In the genomic region with DNA sequence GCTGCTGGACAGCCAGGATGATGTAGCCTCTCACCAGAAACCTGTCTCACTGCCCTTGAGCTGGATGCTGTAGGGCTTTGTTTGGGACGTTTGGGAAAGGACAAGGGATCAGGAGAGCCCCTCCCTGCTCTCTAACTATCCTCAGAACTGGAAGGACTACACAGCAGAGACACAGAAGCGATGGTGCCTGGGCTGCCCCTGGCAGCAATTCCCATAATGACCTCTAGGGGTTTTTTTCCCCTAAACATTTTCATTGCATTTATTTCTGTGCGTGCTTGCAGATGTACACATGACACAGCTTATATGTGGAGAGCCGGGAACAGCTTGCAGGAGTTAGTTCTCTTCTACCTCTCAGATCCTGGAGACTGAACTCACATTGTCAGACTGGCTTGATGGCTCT, we compare ENCODE assay signal across 19 mouse cellular contexts. TPM values are rescaled to one million over a fixed set of nuclear protein-coding genes. Genes with fewer than 3 reads are reported as not detected.
DNase-seq lines count a peak whose midpoint lies in the region; ATAC-seq and TF ChIP-seq lines count a peak whose summit lies in the region.
"Had no signal": no experiment of that assay in that cellular context is flagged by ENCODE, and none has a peak within 500 bp of the region (broad histone marks: within the 10 kb centered on the region; RNA-seq: fewer than 3 reads in every experiment).

No protein-coding gene starts in this region.

- H3K4me1 ChIP-seq in midbrain, postnatal 0 days (ENCODE audit: insufficient read depth, low read length), result no peaks in the 10 kb centered on the region
- no peaks in the 10 kb centered on the region for H3K4me1 ChIP-seq in midbrain, embryonic 15.5 days
- H3K4me1 ChIP-seq: embryonic facial prominence, embryonic 13.5 days; forebrain, embryonic 10.5 days; limb, embryonic 15.5 days; neural tube, embryonic 13.5 days had no signal

- H3K4me2 ChIP-seq in midbrain, postnatal 0 days (ENCODE audit: low read depth, low read length, poor library complexity, severe bottlenecking), result no peak overlapping the region
- no peak overlapping the region for H3K4me2 ChIP-seq in midbrain, embryonic 15.5 days
- H3K4me2 ChIP-seq: embryonic facial prominence, embryonic 13.5 days; hindbrain, embryonic 14.5 days; limb, embryonic 15.5 days; neural tube, embryonic 13.5 days had no signal

- no peak for DNase-seq in layer of hippocampus, adult 2 months (ENCODE audit: low spot score in 2 of 2)
- no peak for DNase-seq in layer of hippocampus, postnatal 36 days
- DNase-seq in midbrain, postnatal 0 days (ENCODE audit: low spot score), result no peak
- no peak for DNase-seq in testis, postnatal 10 days (ENCODE audit: low spot score)
- no peak for DNase-seq in kidney, postnatal 14 days
- DNase-seq: cerebellum, adult 11-12 months; kidney, adult 2 months had no signal

- ATAC-seq in midbrain, postnatal 0 days (ENCODE audit: low FRiP score), result no peak
- no peak for ATAC-seq in midbrain, embryonic 15.5 days (replicated peaks)
- ATAC-seq in granulocyte monocyte progenitor cell, adult 5-6 weeks (replicated peaks; ENCODE audit: poor library complexity, severe bottlenecking), result peak; percentile 50
- ATAC-seq: Patski had no signal

- no peaks in the 10 kb centered on the region for H3K9me3 ChIP-seq in midbrain, postnatal 0 days (ENCODE audit: low read length)
- no peaks in the 10 kb centered on the region for H3K9me3 ChIP-seq in midbrain, embryonic 15.5 days
- H3K9me3 ChIP-seq: embryonic facial prominence, embryonic 13.5 days; forebrain, embryonic 10.5 days; limb, embryonic 15.5 days; neural tube, embryonic 13.5 days had no signal

- no peak overlapping the region for H3K9ac ChIP-seq in midbrain, postnatal 0 days (replicated peaks; ENCODE audit: low read length, poor library complexity, severe bottlenecking)
- no peak overlapping the region for H3K9ac ChIP-seq in midbrain, embryonic 15.5 days
- H3K9ac ChIP-seq: embryonic facial prominence, embryonic 13.5 days; hindbrain, embryonic 14.5 days; limb, embryonic 15.5 days; neural tube, embryonic 13.5 days had no signal

- no peaks in the 10 kb centered on the region for H3K27me3 ChIP-seq in midbrain, postnatal 0 days (ENCODE audit: insufficient read depth, low read length)
- no peaks in the 10 kb centered on the region for H3K27me3 ChIP-seq in midbrain, embryonic 15.5 days (replicated peaks)
- H3K27me3 ChIP-seq: embryonic facial prominence, embryonic 13.5 days; limb, embryonic 15.5 days; neural tube, embryonic 13.5 days; Patski had no signal

- no peaks in the 10 kb centered on the region for H3K36me3 ChIP-seq in midbrain, postnatal 0 days (ENCODE audit: insufficient read depth, low read length)
- H3K36me3 ChIP-seq in midbrain, embryonic 15.5 days (replicated peaks), result no peaks in the 10 kb centered on the region
- H3K36me3 ChIP-seq: embryonic facial prominence, embryonic 13.5 days; forebrain, embryonic 10.5 days; limb, embryonic 15.5 days; neural tube, embryonic 13.5 days had no signal

- WGBS in midbrain, postnatal 0 days, result 59% methylated on average over 4 of the region's 4 CpGs
- 58% methylated on average over 4 of the region's 4 CpGs for WGBS in midbrain, embryonic 15.5 days

- no peak overlapping the region for H3K27ac ChIP-seq in layer of hippocampus, adult 2 months
- no peak overlapping the region for H3K27ac ChIP-seq in midbrain, postnatal 0 days (ENCODE audit: low read depth, low read length)
- no peak overlapping the region for H3K27ac ChIP-seq in midbrain, embryonic 15.5 days
- H3K27ac ChIP-seq: embryonic facial prominence, embryonic 13.5 days; forebrain, embryonic 10.5 days; hindbrain, embryonic 14.5 days; limb, embryonic 15.5 days; macrophage; neural tube, embryonic 13.5 days had no signal

- H3K4me3 ChIP-seq in layer of hippocampus, adult 2 months, result no peak overlapping the region
- no peak overlapping the region for H3K4me3 ChIP-seq in midbrain, postnatal 0 days (ENCODE audit: low read depth, low read length)
- H3K4me3 ChIP-seq in midbrain, embryonic 15.5 days, result no peak overlapping the region
- H3K4me3 ChIP-seq: embryonic facial prominence, embryonic 13.5 days; forebrain, embryonic 10.5 days; limb, embryonic 15.5 days; neural tube, embryonic 13.5 days had no signal

- peak; percentile 68 for TF ChIP-seq CTCF in layer of hippocampus, adult 2 months (conservative IDR thresholded peaks at IDR 0.05)
- TF ChIP-seq CTCF in midbrain, postnatal 0 days (IDR thresholded peaks at IDR 0.05), result 0 out of 2 replicates have a peak, but pooled peaks have one; percentile 31

RNA-seq across cellular contexts. Expression of gene Tex35, which starts 16.3 kb away (rescaled TPM):
- total RNA-seq in layer of hippocampus, adult 2 months (2021), result not detected
- total RNA-seq in layer of hippocampus, postnatal 36 days (2021), result not detected
- total RNA-seq in midbrain, postnatal 0 days (2014; rRNA removed), result not detected in 2 replicates
- not detected in 2 replicates for polyA plus RNA-seq in midbrain, postnatal 0 days (2015; fragmentation: Nextera tagmentation; extraction: Ambion mirVana)
- not detected in 2 replicates for polyA plus RNA-seq in midbrain, embryonic 15.5 days (2015; fragmentation: Nextera tagmentation; extraction: Ambion mirVana)
- total RNA-seq in granulocyte monocyte progenitor cell, adult 5-6 weeks (2014; fragmentation: Nextera tagmentation), result not detected in 2 replicates
- not detected in 2 replicates for total RNA-seq in granulocyte monocyte progenitor cell, adult 5-6 weeks (2017)
- total RNA-seq: heart, adult 18-20 months had no signal
- polyA plus RNA-seq: embryonic facial prominence, embryonic 13.5 days; forebrain, embryonic 10.5 days; heart, embryonic 16.5 days; hindbrain, embryonic 14.5 days; limb, embryonic 15.5 days; macrophage; neural tube, embryonic 13.5 days; stomach, embryonic 14.5 days had no signal
